Mouse (Mus musculus) thymus, adult 2 months (tissue): ENCODE measurements around the gene Sec14l3.
"Not testable (repeated sequence)": the region's sequence is repeated elsewhere in the genome, so short reads cannot be mapped to it uniquely, and the experiment has no call there.

Experiments
- CTCF ChIP-seq: fragments of 200-500 bp; IDR thresholded peaks from 2 replicates; pipeline ENCODE4 v1.5.1; 2012; ENCODE audit warnings: mild to moderate bottlenecking, control low read depth, low read length, moderate library complexity, borderline replicate concordance; ENCODE audit not compliant: control insufficient read depth, poor library complexity, insufficient read depth; ENCODE audit errors: extremely low read depth
- POLR2A ChIP-seq: fragments of 200-500 bp; IDR thresholded peaks from 2 replicates; pipeline ENCODE4 v1.6.1; 2012; ENCODE audit warnings: mild to moderate bottlenecking, low read length, control low read depth, moderate library complexity; ENCODE audit not compliant: control insufficient read depth, poor library complexity, insufficient read depth; ENCODE audit errors: extremely low read depth

DNA sequence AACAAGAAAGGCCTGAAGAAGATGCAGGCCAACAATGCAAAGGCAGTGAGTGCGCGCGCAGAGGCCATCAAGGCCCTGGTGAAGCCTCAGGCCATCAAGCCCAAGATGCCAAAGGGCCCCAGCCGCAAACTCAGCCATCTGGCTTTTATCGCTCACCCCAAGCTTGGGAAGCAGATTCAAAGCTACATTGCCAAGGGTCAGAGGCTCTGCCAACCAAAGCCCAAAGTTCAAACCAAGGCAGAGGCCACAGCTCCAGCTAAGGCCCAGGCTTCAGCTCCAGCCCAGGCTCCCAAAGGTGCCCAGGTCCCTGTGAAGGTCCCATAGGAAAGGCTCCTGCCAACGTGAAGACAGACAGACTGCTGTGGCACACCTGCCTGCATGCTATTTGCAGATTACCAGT lies 43.3 kb downstream of the Sec14l3 start:
- not testable (repeated sequence) for TF ChIP-seq CTCF, POLR2A
